Mouse (Mus musculus): ENCODE results near the gene Arhgdia.

The Arhgdia gene

GRCm38 (mm10) chr11:120579316-120580107 lies 1.9 kb downstream of the Arhgdia start:
- 55% methylated on average over 15 of the region's 15 CpGs for WGBS

GRCm38 (mm10) chr11:120578694-120579243 lies 2.7 kb downstream of the Arhgdia start:
- 86% methylated on average over 11 of the region's 11 CpGs for WGBS

GRCm38 (mm10) chr11:120578024-120578693 lies 3.3 kb downstream of the Arhgdia start:
- WGBS = 81% methylated on average over 10 of the region's 10 CpGs

GRCm38 (mm10) chr11:120577211-120578023 lies 4.0 kb downstream of the Arhgdia start:
- WGBS = 77% methylated on average over 7 of the region's 7 CpGs

- 84% methylated on average over 3 of the region's 3 CpGs for WGBS
These were observed 5.0 kb downstream of the Arhgdia start for GRCm38 (mm10) chr11:120576365-120576981.

- 68% methylated on average over 2 of the region's 2 CpGs for WGBS
These were observed 6.4 kb downstream of the Arhgdia start for GRCm38 (mm10) chr11:120575046-120575445.

- 26% methylated on average over 5 of the region's 5 CpGs for WGBS
These were observed 7.2 kb downstream of the Arhgdia start for GRCm38 (mm10) chr11:120574278-120574600.

- under 1% methylated on average over 23 of the region's 23 CpGs for WGBS
These were observed 7.7 kb downstream of the Arhgdia start for GRCm38 (mm10) chr11:120573585-120574277.

- under 1% methylated on average over 94 of the region's 94 CpGs for WGBS
These were observed 8.5 kb downstream of the Arhgdia start, which contains the start of gene P4hb for GRCm38 (mm10) chr11:120572752-120573584. P4hb (minus strand) TSS chr11:120573253.

GRCm38 (mm10) chr11:120572417-120572751 lies 9.0 kb downstream of the Arhgdia start:
- under 1% methylated on average over 24 of the region's 24 CpGs for WGBS

GRCm38 (mm10) chr11:120571754-120572416 lies 9.5 kb downstream of the Arhgdia start:
- WGBS = 8% methylated on average over 11 of the region's 11 CpGs

- WGBS = 81% methylated on average over 3 of the region's 3 CpGs
These were observed 10.3 kb downstream of the Arhgdia start for GRCm38 (mm10) chr11:120571122-120571521.

GRCm38 (mm10) chr11:120568324-120568723 lies 13.1 kb downstream of the Arhgdia start:
- WGBS = 91% methylated on average over 6 of the region's 6 CpGs

- 57% methylated on average over 9 of the region's 9 CpGs for WGBS
These were observed 16.3 kb downstream of the Arhgdia start for GRCm38 (mm10) chr11:120565114-120565513.

- 96% methylated on average over 13 of the region's 13 CpGs for WGBS
These were observed 18.5 kb downstream of the Arhgdia start for GRCm38 (mm10) chr11:120562949-120563348.

GRCm38 (mm10) chr11:120560952-120561728 lies 20.3 kb downstream of the Arhgdia start:
- WGBS = 91% methylated on average over 13 of the region's 13 CpGs

GRCm38 (mm10) chr11:120558843-120559242 lies 22.6 kb downstream of the Arhgdia start:
- WGBS = 89% methylated on average over 6 of the region's 6 CpGs

GRCm38 (mm10) chr11:120555260-120555659 lies 26.2 kb downstream of the Arhgdia start:
- 65% methylated on average over 2 of the region's 2 CpGs for WGBS

GRCm38 (mm10) chr11:120554834-120555233 lies 26.6 kb downstream of the Arhgdia start:
- 77% methylated on average over 7 of the region's 7 CpGs for WGBS
